ENCODE assay signal across 15 mouse cellular contexts in the genomic region with DNA sequence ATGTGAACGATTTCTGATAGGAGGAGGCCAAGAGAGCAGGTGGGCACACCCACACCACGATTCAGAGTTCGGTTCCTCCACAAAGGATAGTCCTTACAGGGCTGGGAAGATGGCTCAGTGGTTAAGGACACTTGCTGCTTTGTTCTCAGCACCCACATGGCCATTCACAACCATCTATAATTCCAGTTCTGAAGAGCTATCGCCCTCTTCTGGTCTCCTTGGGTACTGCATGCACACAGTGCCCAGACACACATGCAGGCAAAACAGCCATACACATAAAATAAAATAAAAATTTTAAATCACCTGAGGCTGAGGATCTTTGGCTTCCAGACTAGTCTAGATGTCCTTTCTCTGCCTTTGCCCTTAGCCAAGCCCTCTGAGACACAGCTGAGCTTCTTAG. TPM values are rescaled to one million over a fixed set of nuclear protein-coding genes. Genes with fewer than 3 reads are reported as not detected.
DNase-seq lines count a peak whose midpoint lies in the region; ATAC-seq and TF ChIP-seq lines count a peak whose summit lies in the region.
"Had no signal": no experiment of that assay in that cellular context is flagged by ENCODE, and none has a peak within 500 bp of the region (broad histone marks: within the 10 kb centered on the region; RNA-seq: fewer than 3 reads in every experiment).

No protein-coding gene starts in this region.

- TF ChIP-seq CTCF in cerebellum, adult 2 months (IDR thresholded peaks at IDR 0.05; ENCODE audit: borderline replicate concordance, insufficient read depth, low read depth, low read length): peak; percentile 19; the same call in 1 of the 2 replicates
- TF ChIP-seq CTCF in liver, adult 2 months (IDR thresholded peaks at IDR 0.05; ENCODE audit: low read depth, low read length): peak; percentile 17; the same call in 1 of the 2 replicates
- peak; percentile 33 to 38; a peak in 2 of 4 replicates for TF ChIP-seq CTCF in CH12.LX (conservative IDR thresholded peaks at IDR 0.05 in 1 of 2, IDR thresholded peaks at IDR 0.05 in 1 of 2; ENCODE audit: low read depth in 2 of 2, low read length in 2 of 2)

- H3K4me1 ChIP-seq in cerebellum, adult 2 months (ENCODE audit: control insufficient read depth, insufficient read depth, low read length): peaks cover 10% of the 10 kb centered on the region
- no peaks in the 10 kb centered on the region for H3K4me1 ChIP-seq in liver, adult 2 months (ENCODE audit: control insufficient read depth, insufficient read depth, low read length)
- peaks cover 3 to 9% of the 10 kb centered on the region in 2 experiments; a peak in 2 of 4 replicates for H3K4me1 ChIP-seq in CH12.LX (ENCODE audit: control insufficient read depth in 1 of 2, insufficient read depth in 2 of 2)

- peaks cover 8% of the 10 kb centered on the region for H3K9me3 ChIP-seq in CH12.LX (replicated peaks; ENCODE audit: low read length)
- H3K9me3 ChIP-seq: heart, embryonic 15.5 days had no signal

- H3K27ac ChIP-seq in cerebellum, adult 2 months (ENCODE audit: insufficient read depth, low read length): no peak overlapping the region
- H3K27ac ChIP-seq in liver, adult 2 months (replicated peaks; ENCODE audit: insufficient read depth, low read depth, low read length): no peak overlapping the region
- no peak overlapping the region for H3K27ac ChIP-seq in CH12.LX (ENCODE audit: insufficient read depth, low read depth)
- H3K27ac ChIP-seq: heart, embryonic 15.5 days; hindbrain, embryonic 12.5 days had no signal

- ATAC-seq in megakaryocyte-erythroid progenitor cell, adult 5-6 weeks (replicated peaks; ENCODE audit: low FRiP score, low TSS enrichment, poor library complexity, severe bottlenecking): no peak

- no peak for TF ChIP-seq EP300 in CH12.LX (IDR thresholded peaks at IDR 0.05; ENCODE audit: low read length)

- no peak overlapping the region for H3K9ac ChIP-seq in liver, adult 2 months (ENCODE audit: low read depth, low read length)
- H3K9ac ChIP-seq in CH12.LX (ENCODE audit: insufficient read depth, low read depth): no peak overlapping the region
- H3K9ac ChIP-seq: heart, embryonic 15.5 days; hindbrain, embryonic 12.5 days had no signal

- WGBS in cerebellum, adult 2 months: 75% methylated on average over 4 of the region's 4 CpGs
- 78% methylated on average over 4 of the region's 4 CpGs for WGBS in liver, adult 2 months

- H3K27me3 ChIP-seq in cerebellum, adult 2 months (ENCODE audit: control insufficient read depth, insufficient read depth, low read length): no peaks in the 10 kb centered on the region
- no peaks in the 10 kb centered on the region for H3K27me3 ChIP-seq in liver, adult 2 months (ENCODE audit: control insufficient read depth, insufficient read depth, low read length)
- peaks cover 61% of the 10 kb centered on the region for H3K27me3 ChIP-seq in CH12.LX (replicated peaks)

- no peaks in the 10 kb centered on the region for H3K36me3 ChIP-seq in liver, adult 2 months (ENCODE audit: control insufficient read depth, insufficient read depth, low read length)
- H3K36me3 ChIP-seq in CH12.LX (replicated peaks in 1 of 2; ENCODE audit: control insufficient read depth in 1 of 2, insufficient read depth in 1 of 2, low read length in 1 of 2): no peaks in the 10 kb centered on the region
- H3K36me3 ChIP-seq: heart, embryonic 15.5 days had no signal

- no peak for TF ChIP-seq POLR2A in cerebellum, adult 2 months (IDR thresholded peaks at IDR 0.05; ENCODE audit: borderline replicate concordance, insufficient read depth, low read length)
- TF ChIP-seq POLR2A in liver, adult 2 months (IDR thresholded peaks at IDR 0.05; ENCODE audit: extremely low read depth, insufficient read depth, low read length): no peak
- no peak for TF ChIP-seq POLR2A in CH12.LX (IDR thresholded peaks at IDR 0.05; ENCODE audit: low read depth, low read length)

- no peak for DNase-seq in cerebellum, adult 2 months
- no peak for DNase-seq in cerebellum, adult 9-10 months
- no peak for DNase-seq in liver, adult 2 months (ENCODE audit: extremely low read depth, low read depth, low spot score)
- no peak for DNase-seq in liver
- DNase-seq in CH12.LX (ENCODE audit: extremely low read depth): no peak
- peak; percentile 55 for DNase-seq in induced T-regulatory cell, adult 2 months (ENCODE audit: low read depth)
- no peak for DNase-seq in right cerebral cortex, adult 2 months (ENCODE audit: low spot score in 2 of 2)
- DNase-seq: adrenal gland, adult 8-10 months; cerebellum, postnatal 25 days; layer of hippocampus, adult 9-11 months; thymus, postnatal 25 days had no signal

- TF ChIP-seq RAD21 in CH12.LX (IDR thresholded peaks at IDR 0.05; ENCODE audit: low read depth, low read length): no peak

- H3K4me3 ChIP-seq in cerebellum, adult 2 months (replicated peaks; ENCODE audit: insufficient read depth, low read depth, low read length): no peak overlapping the region
- no peak overlapping the region for H3K4me3 ChIP-seq in liver, adult 2 months (ENCODE audit: insufficient read depth, low read depth, low read length)
- no peak overlapping the region for H3K4me3 ChIP-seq in CH12.LX (replicated peaks in 1 of 3; ENCODE audit: low read depth in 2 of 3, low read length in 2 of 3, poor library complexity in 1 of 3)
- H3K4me3 ChIP-seq: heart, embryonic 15.5 days; hindbrain, embryonic 12.5 days had no signal

- in situ Hi-C loops in CH12.LX (cut with MboI; ENCODE audit: low pct_ligation_motif_present, low pct_unique_long_range_greater_than_20kb, low sequenced_read_pairs): loop anchor here (5.0 kb wide), 1 partner anchor 35 kb away; the partner anchor contains the start of gene Fbxo6

- no peak overlapping the region for H3K4me2 ChIP-seq in CH12.LX (ENCODE audit: insufficient read depth, low read depth, poor library complexity, severe bottlenecking)
- H3K4me2 ChIP-seq: heart, embryonic 15.5 days; hindbrain, embryonic 12.5 days had no signal

- no peaks in the 10 kb centered on the region for H3K79me2 ChIP-seq in liver, adult 2 months (ENCODE audit: control insufficient read depth, insufficient read depth, low read length)
- no peaks in the 10 kb centered on the region for H3K79me2 ChIP-seq in CH12.LX (replicated peaks; ENCODE audit: control insufficient read depth, extremely low read depth, insufficient read depth, poor library complexity, severe bottlenecking)

- dilution Hi-C loops in CH12.LX (cut with MboI; ENCODE audit: extremely low pct_ligation_motif_present, extremely low pct_unique_long_range_greater_than_20kb, low sequenced_read_pairs): no loop called here

TF ChIP-seq in CH12.LX, 34 proteins besides CTCF, POLR2A, EP300 and RAD21 (continues in another document):
- no peak for TF ChIP-seq ZC3H11A (IDR thresholded peaks at IDR 0.05; ENCODE audit: low read depth, low read length)
- TF ChIP-seq KAT2A (IDR thresholded peaks at IDR 0.05; ENCODE audit: insufficient replicate concordance, low read length): no peak
- TF ChIP-seq IRF4 (IDR thresholded peaks at IDR 0.05; ENCODE audit: low read depth, low read length): no peak
- TF ChIP-seq SIN3A (IDR thresholded peaks at IDR 0.05; ENCODE audit: low read length): no peak
- TF ChIP-seq NELFE (IDR thresholded peaks at IDR 0.05; ENCODE audit: low read depth, low read length): no peak
- no peak for TF ChIP-seq MAZ (IDR thresholded peaks at IDR 0.05; ENCODE audit: low read depth, low read length)

RNA-seq across cellular contexts. Expression of gene Mad2l2, which starts 12.8 kb away (rescaled TPM):
- polyA plus RNA-seq in cerebellum, adult 2 months (2012; rRNA removed): 31.8 and 36.0 TPM in 2 replicates
- total RNA-seq in liver, adult 2 months (2014; rRNA removed): 8.1 and 8.9 TPM in 2 replicates
- 49.6 and 58.5 TPM in 2 replicates for polyA plus RNA-seq in liver, adult 2 months (2012; rRNA removed)
- total RNA-seq in CH12.LX (2012; rRNA removed): 39.4 and 43.3 TPM in 2 replicates
- 21.0 and 23.1 TPM in 2 replicates for total RNA-seq in CH12.LX (2014; rRNA removed)
- 36.5 and 40.9 TPM in 2 replicates for polyA plus RNA-seq in CH12.LX (2012; ENCODE audit: insufficient read length, low read depth)
- total RNA-seq in megakaryocyte-erythroid progenitor cell, adult 5-6 weeks (2014; fragmentation: Nextera tagmentation): 25.1 and 28.9 TPM in 2 replicates
- total RNA-seq in megakaryocyte-erythroid progenitor cell, adult 5-6 weeks (2017): 5.8 and 10.9 TPM in 2 replicates

RNA-seq across cellular contexts. Expression of gene Draxin, which starts 13.1 kb away (rescaled TPM):
- polyA plus RNA-seq in cerebellum, adult 2 months (2012; rRNA removed): 0.30 and 0.33 TPM in 2 replicates
- total RNA-seq in liver, adult 2 months (2014; rRNA removed): not detected in 2 replicates
- polyA plus RNA-seq in liver, adult 2 months (2012; rRNA removed): not detected in 2 replicates
- total RNA-seq in CH12.LX (2012; rRNA removed): 0.04 TPM in 1 of 2 replicates, not detected in the other
- not detected in 2 replicates for total RNA-seq in CH12.LX (2014; rRNA removed)
- not detected in 2 replicates for polyA plus RNA-seq in CH12.LX (2012; ENCODE audit: insufficient read length, low read depth)
- not detected in 2 replicates for total RNA-seq in megakaryocyte-erythroid progenitor cell, adult 5-6 weeks (2014; fragmentation: Nextera tagmentation)
- total RNA-seq in megakaryocyte-erythroid progenitor cell, adult 5-6 weeks (2017): not detected in 2 replicates
- total RNA-seq: megakaryocyte progenitor cell, adult 5-6 weeks had no signal
- polyA plus RNA-seq: heart, embryonic 15.5 days had no signal

RNA-seq across cellular contexts. Expression of gene Agtrap, which starts 29.6 kb away (rescaled TPM):
- polyA plus RNA-seq in cerebellum, adult 2 months (2012; rRNA removed): 9.8 and 10.2 TPM in 2 replicates
- total RNA-seq in liver, adult 2 months (2014; rRNA removed): 2.1 and 2.4 TPM in 2 replicates
- polyA plus RNA-seq in liver, adult 2 months (2012; rRNA removed): 3.7 TPM in 2 replicates
- total RNA-seq in CH12.LX (2012; rRNA removed) (5.6 and 6.2 TPM in 2 replicates), CH12.LX (2014; rRNA removed) (4.0 and 4.1 TPM in 2 replicates)
- 5.4 and 5.9 TPM in 2 replicates for polyA plus RNA-seq in CH12.LX (2012; ENCODE audit: insufficient read length, low read depth)
- 15.4 and 26.3 TPM in 2 replicates for total RNA-seq in megakaryocyte-erythroid progenitor cell, adult 5-6 weeks (2014; fragmentation: Nextera tagmentation)
- total RNA-seq in megakaryocyte-erythroid progenitor cell, adult 5-6 weeks (2017): 11.6 and 20.4 TPM in 2 replicates

RNA-seq across cellular contexts. Expression of gene Fbxo6, which starts 34.5 kb away (rescaled TPM):
- polyA plus RNA-seq in cerebellum, adult 2 months (2012; rRNA removed): 34.0 and 38.7 TPM in 2 replicates
- 35.0 and 38.7 TPM in 2 replicates for total RNA-seq in liver, adult 2 months (2014; rRNA removed)
- 91.9 and 97.2 TPM in 2 replicates for polyA plus RNA-seq in liver, adult 2 months (2012; rRNA removed)
- total RNA-seq in CH12.LX (2012; rRNA removed): 20.5 and 25.7 TPM in 2 replicates
- 24.1 and 32.5 TPM in 2 replicates for total RNA-seq in CH12.LX (2014; rRNA removed)
- 17.6 and 20.8 TPM in 2 replicates for polyA plus RNA-seq in CH12.LX (2012; ENCODE audit: insufficient read length, low read depth)
- total RNA-seq in megakaryocyte-erythroid progenitor cell, adult 5-6 weeks (2014; fragmentation: Nextera tagmentation): 19.7 and 25.6 TPM in 2 replicates
- total RNA-seq in megakaryocyte-erythroid progenitor cell, adult 5-6 weeks (2017): 10.5 and 12.7 TPM in 2 replicates

RNA-seq across cellular contexts. Expression of gene Fbxo44, which starts 42.9 kb away (rescaled TPM):
- polyA plus RNA-seq in cerebellum, adult 2 months (2012; rRNA removed): 226 and 240 TPM in 2 replicates
- total RNA-seq in liver, adult 2 months (2014; rRNA removed): 1.9 and 2.7 TPM in 2 replicates
- polyA plus RNA-seq in liver, adult 2 months (2012; rRNA removed): 2.2 and 3.4 TPM in 2 replicates
- total RNA-seq in CH12.LX (2012; rRNA removed): 10.5 and 10.6 TPM in 2 replicates
- total RNA-seq in CH12.LX (2014; rRNA removed): 2.2 and 2.8 TPM in 2 replicates
- 2.1 and 2.3 TPM in 2 replicates for polyA plus RNA-seq in CH12.LX (2012; ENCODE audit: insufficient read length, low read depth)
- 6.0 and 6.6 TPM in 2 replicates for total RNA-seq in megakaryocyte-erythroid progenitor cell, adult 5-6 weeks (2014; fragmentation: Nextera tagmentation)
- 4.1 and 5.5 TPM in 2 replicates for total RNA-seq in megakaryocyte-erythroid progenitor cell, adult 5-6 weeks (2017)
